Mouse (Mus musculus) hindbrain, embryonic 15.5 days (tissue): ENCODE results near the gene Trpv4. TPM values are rescaled to one million over a fixed set of nuclear protein-coding genes. Genes with fewer than 3 reads are reported as not detected.

Experiments used
- ATAC-seq: fragments of 200-750 bp; cut with Nextera tagmentation; 2 replicates; pipeline ENCODE4 v1.8.0; 2017; ENCODE audit warnings: low read depth, moderate number of reproducible peaks, moderate TSS enrichment; ENCODE audit not compliant: low FRiP score
- H3K27ac ChIP-seq: fragments of 300-500 bp; sonication (generic); replicated peaks from 2 replicates; pipeline ENCODE4 v1.5.1; 2015; ENCODE audit warnings: mild to moderate bottlenecking, inconsistent platforms
- H3K27me3 ChIP-seq: fragments of 300-500 bp; sonication (generic); 2 replicates; pipeline ENCODE4 v1.6.1; 2015; ENCODE audit warnings: control low read depth, inconsistent platforms
- H3K36me3 ChIP-seq: fragments of 300-500 bp; sonication (generic); 2 replicates; pipeline ENCODE4 v1.6.1; 2015; ENCODE audit warnings: control low read depth, inconsistent platforms
- H3K4me1 ChIP-seq: fragments of 300-500 bp; sonication (generic); replicated peaks from 2 replicates; pipeline ENCODE4 v1.6.1; 2015; ENCODE audit warnings: control low read depth, inconsistent platforms
- H3K4me2 ChIP-seq: fragments of 300-500 bp; sonication (generic); 2 replicates; pipeline ENCODE4 v1.6.1; 2015; ENCODE audit warnings: moderate library complexity, mild to moderate bottlenecking, inconsistent platforms
- H3K4me3 ChIP-seq: fragments of 300-500 bp; sonication (generic); 2 replicates; pipeline ENCODE4 v1.5.1; 2015; ENCODE audit warnings: mild to moderate bottlenecking, inconsistent platforms
- H3K9ac ChIP-seq: fragments of 300-500 bp; sonication (generic); 2 replicates; pipeline ENCODE4 v1.6.1; 2015; ENCODE audit warnings: inconsistent platforms
- H3K9me3 ChIP-seq: fragments of 300-500 bp; sonication (generic); 2 replicates; pipeline ENCODE4 v1.6.1; 2016; ENCODE audit warnings: control low read depth, inconsistent platforms
- WGBS: fragments of 180-500 bp; shearing (Covaris S2); methylation state at CpG from one replicate; pipeline ENCODE4 v1.1.7; 2015; 5-methylcytosine and 5-hydroxymethylcytosine counted together
- polyA plus RNA-seq: library from polyadenylated mRNA; unstranded; fragments of >200 nt; fragmentation: Nextera tagmentation; extraction: Ambion mirVana; gene quantifications from 2 replicates; pipeline ENCODE4 v1.2.1, GENCODE M21; 2015

Trpv4 gene
- polyA plus RNA-seq, 1 experiment from 2014 or later, result 1.9 TPM

DNA sequence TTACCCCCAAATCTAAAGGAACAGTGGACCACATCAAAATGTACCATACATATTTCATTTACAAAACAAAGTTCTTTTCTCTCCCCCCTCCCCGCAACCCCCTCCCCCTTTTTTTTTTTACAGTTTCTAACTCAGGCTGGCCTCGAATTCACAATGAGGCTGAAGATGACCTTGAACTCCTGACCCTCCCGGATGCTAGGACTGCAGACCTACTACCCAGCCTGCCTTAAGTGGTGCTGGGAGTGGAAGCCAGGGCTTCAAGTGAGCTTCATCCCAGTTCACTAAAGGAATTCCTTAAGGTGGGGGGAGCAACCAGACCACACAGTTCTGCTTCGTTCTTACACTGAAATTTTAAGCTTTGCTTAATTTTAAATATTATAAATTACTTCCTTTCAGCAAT, 5.9 kb upstream of the Trpv4 start:
- H3K27me3 ChIP-seq, result peaks cover 6% of the 10 kb centered on the region

DNA sequence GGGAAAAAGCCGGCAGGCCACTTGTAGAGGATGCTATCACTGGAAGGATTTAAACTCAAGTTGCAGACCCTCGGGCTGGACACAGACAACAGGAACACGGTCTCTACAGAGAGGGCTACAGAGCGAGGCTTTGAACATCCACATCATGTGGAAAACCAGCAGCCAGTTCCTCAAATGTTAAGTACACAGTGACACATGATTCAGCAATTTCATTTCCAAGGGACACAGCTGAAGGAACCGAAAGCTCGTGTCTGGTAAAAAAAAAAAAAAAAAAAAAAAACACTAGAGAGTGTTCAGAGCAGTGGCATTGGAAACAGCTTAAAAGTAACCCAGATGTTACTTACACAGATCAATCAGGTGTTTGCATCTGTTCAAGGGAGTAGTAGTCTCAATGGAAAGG, 2.8 kb upstream of the Trpv4 start:
- H3K27me3 ChIP-seq, result peaks cover 36% of the 10 kb centered on the region
- no peak overlapping the region for H3K27ac ChIP-seq
- WGBS, result 78% methylated on average over 6 of the region's 6 CpGs
- no peaks in the 10 kb centered on the region for H3K36me3 ChIP-seq
- H3K4me2 ChIP-seq, result no peak overlapping the region
- H3K9me3 ChIP-seq, result no peaks in the 10 kb centered on the region
- no peak overlapping the region for H3K9ac ChIP-seq
- H3K4me3 ChIP-seq, result no peak overlapping the region
- peaks cover 10% of the 10 kb centered on the region for H3K4me1 ChIP-seq
- ATAC-seq, result no peak

More for the DNA sequence above, 5.9 kb upstream of the Trpv4 start:
- ATAC-seq, result no peak
- H3K9ac ChIP-seq, result no peak overlapping the region
- no peak overlapping the region for H3K27ac ChIP-seq
- no peaks in the 10 kb centered on the region for H3K36me3 ChIP-seq
- H3K4me3 ChIP-seq, result no peak overlapping the region
- 85% methylated on average over 4 of the region's 4 CpGs for WGBS
- H3K9me3 ChIP-seq, result no peaks in the 10 kb centered on the region
- peaks cover 9% of the 10 kb centered on the region for H3K4me1 ChIP-seq
- H3K4me2 ChIP-seq, result no peak overlapping the region

DNA sequence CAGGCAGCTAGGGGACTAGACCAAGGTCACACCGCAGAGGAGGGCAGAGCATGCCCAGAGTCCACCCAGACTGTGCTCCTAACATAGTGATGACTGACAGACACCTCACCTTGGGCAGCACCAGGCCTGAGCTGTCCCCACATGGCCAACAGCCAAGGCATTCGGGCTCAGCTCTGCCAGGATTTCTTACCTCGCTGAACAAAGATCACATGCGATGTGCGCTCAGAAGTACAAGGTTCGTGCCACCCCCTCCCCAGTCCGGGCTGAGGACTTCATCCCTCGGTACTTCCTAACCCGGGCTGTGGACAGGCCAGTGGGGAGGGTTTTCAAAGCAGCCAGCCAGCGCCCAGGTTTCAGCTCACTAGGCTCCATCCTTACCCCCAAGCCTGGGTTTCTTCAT, 795 bp downstream of the Trpv4 start:
- no peak for ATAC-seq
- H3K27me3 ChIP-seq, result peaks cover 42% of the 10 kb centered on the region
- 20% methylated on average over 10 of the region's 10 CpGs for WGBS
- peak overlapping the region; percentile 78 for H3K4me2 ChIP-seq
- H3K9ac ChIP-seq, result no peak overlapping the region
- H3K4me1 ChIP-seq, result peaks cover 10% of the 10 kb centered on the region
- H3K4me3 ChIP-seq, result no peak overlapping the region
- H3K36me3 ChIP-seq, result no peaks in the 10 kb centered on the region
- no peak overlapping the region for H3K27ac ChIP-seq
- no peaks in the 10 kb centered on the region for H3K9me3 ChIP-seq

DNA sequence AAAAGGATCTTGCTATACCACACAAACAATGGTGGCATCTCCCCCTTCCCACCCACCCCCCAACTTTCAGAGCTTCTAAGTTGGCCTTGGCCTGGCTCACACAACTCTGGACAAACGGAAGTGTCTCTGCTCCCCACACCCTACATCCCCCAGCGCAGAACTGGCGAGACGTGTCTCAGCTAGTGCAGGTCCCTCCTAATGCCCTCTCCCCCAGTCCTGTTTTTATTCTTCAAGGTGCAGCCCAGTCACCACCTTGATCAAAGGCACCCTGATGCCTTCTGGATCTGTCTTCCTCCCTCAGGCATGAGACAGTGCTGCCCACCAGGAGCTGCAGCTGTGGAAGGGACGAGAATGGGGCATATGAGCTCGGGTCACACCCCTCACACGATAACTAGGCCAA, 1.9 kb downstream of the Trpv4 start:
- no peak overlapping the region for H3K9ac ChIP-seq
- no peak overlapping the region for H3K4me3 ChIP-seq
- ATAC-seq, result no peak
- peaks cover 10% of the 10 kb centered on the region for H3K4me1 ChIP-seq
- no peak overlapping the region for H3K4me2 ChIP-seq
- H3K9me3 ChIP-seq, result no peaks in the 10 kb centered on the region
- H3K36me3 ChIP-seq, result no peaks in the 10 kb centered on the region
- no peak overlapping the region for H3K27ac ChIP-seq
- WGBS, result 81% methylated on average over 7 of the region's 7 CpGs
- H3K27me3 ChIP-seq, result peaks cover 42% of the 10 kb centered on the region

DNA sequence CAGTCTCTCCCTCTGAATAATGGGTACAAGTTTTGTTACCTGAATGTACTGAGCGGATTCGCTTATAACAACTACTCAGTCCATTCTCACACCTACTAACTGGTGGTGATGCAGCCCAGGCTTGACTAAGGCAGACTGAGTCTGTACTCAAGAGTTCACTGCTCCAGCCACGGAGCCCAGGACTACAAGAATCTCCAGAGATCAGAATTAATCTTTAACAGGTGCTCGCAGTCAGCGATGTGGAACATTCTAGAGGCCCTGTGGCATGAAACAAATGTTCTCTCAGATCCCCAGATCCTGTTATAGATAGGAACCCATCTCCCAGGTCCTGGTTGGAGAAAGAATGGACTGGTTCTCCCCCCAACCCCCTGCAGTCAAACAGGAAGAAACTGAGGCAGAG, 2.5 kb downstream of the Trpv4 start:
- H3K4me2 ChIP-seq, result no peak overlapping the region
- 89% methylated on average over 5 of the region's 5 CpGs for WGBS
- no peak overlapping the region for H3K4me3 ChIP-seq
- no peak overlapping the region for H3K9ac ChIP-seq
- no peak overlapping the region for H3K27ac ChIP-seq
- peaks cover 42% of the 10 kb centered on the region for H3K27me3 ChIP-seq
- no peaks in the 10 kb centered on the region for H3K36me3 ChIP-seq
- no peaks in the 10 kb centered on the region for H3K9me3 ChIP-seq
- no peak for ATAC-seq
- peaks cover 16% of the 10 kb centered on the region for H3K4me1 ChIP-seq

DNA sequence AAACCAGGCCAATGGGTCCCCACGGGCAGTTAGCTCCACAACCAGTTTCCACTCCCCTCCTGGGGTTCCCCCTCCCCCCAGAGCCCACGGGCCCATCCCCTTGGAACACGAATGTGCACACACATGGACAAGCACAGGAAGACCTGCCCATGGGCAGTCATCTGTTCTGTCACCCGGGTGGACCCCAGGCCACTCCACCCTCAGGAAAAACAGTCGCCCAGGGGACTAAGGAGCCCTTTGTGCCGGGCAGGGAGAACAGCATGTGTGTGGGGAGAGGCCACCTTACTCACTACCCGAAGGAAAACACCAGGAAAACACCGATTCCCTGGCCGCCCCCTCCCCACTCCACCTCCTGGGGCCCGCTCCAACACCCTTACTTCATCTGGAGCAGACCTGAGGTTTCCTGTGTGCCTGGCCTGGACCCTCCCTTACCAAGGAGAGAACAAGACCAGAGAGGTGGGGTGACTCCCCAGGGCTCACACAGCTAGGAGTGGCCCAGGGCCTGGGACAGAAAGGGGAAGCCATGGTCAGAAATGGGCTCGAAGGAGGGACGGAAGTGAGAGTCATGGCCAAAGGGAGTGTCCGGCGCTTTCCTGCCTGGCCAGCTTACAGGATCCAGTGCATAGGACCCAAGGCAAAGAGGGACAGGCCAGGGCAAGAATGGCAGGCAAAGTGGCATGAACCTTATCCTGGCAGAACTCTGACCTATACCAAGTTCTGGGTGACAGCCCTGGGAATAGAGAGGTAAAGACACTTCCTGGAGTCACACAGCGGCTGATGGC, 4.4 kb downstream of the Trpv4 start:
- Histone ChIP-seq H3K4me3 (no peak overlapping the region), H3K9me3 (no peaks in the 10 kb centered on the region), H3K27ac (no peak overlapping the region), H3K36me3 (no peaks in the 10 kb centered on the region), H3K4me1 (peaks cover 20% of the 10 kb centered on the region), H3K4me2 (no peak overlapping the region), H3K9ac (no peak overlapping the region), H3K27me3 (peaks cover 35% of the 10 kb centered on the region)
- 81% methylated on average over 15 of the region's 15 CpGs for WGBS
- ATAC-seq, result no peak

DNA sequence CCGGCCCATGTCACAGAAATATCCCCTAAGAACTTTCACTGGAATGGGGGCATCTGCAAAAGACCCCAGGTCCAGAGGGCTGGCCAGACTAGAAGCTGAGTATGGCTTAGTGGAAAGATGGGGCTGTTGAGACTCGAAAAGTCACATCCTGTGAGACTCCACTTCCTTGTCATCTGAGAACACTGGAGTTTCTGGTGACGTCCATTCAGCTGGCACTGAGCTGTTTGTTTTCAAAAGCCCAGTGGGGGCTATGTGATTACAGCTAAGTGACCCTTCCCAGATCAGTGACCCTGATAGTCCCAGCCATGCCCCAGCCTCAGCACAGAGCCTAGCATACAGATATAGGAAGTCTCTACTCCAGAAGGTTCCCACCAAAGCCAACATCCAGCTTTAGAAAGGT, 6.8 kb downstream of the Trpv4 start:
- H3K27me3 ChIP-seq, result peaks cover 13% of the 10 kb centered on the region
- H3K9me3 ChIP-seq, result no peaks in the 10 kb centered on the region
- peaks cover 20% of the 10 kb centered on the region for H3K4me1 ChIP-seq
- no peak overlapping the region for H3K4me3 ChIP-seq
- no peak overlapping the region for H3K9ac ChIP-seq
- H3K27ac ChIP-seq, result no peak overlapping the region
- no peak overlapping the region for H3K4me2 ChIP-seq
- 32% methylated on average over 3 of the region's 3 CpGs for WGBS
- no peak for ATAC-seq
- H3K36me3 ChIP-seq, result no peaks in the 10 kb centered on the region

DNA sequence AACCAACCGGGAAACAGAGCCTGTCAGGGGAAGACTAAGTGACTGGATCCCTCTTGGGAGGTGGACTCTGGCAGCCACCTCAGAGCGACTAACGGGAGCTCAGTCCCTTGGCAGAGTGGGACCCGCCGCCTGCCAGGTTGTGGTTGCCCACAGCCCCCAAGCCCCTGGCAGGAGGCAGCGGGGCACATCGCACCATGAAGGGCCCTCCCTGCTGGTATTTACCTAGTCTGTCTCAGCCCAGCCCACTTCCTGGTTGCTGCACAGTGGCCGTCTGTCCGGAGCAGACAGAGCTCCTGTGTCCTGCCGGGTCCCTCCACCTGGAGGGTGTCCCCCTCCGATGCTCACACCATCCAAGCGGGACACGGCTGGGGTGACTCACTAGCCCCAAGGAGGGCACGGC, 7.2 kb downstream of the Trpv4 start:
- peaks cover 20% of the 10 kb centered on the region for H3K4me1 ChIP-seq
- H3K9ac ChIP-seq, result no peak overlapping the region
- no peak overlapping the region for H3K27ac ChIP-seq
- ATAC-seq, result no peak
- H3K9me3 ChIP-seq, result no peaks in the 10 kb centered on the region
- no peak overlapping the region for H3K4me2 ChIP-seq
- H3K27me3 ChIP-seq, result peaks cover 8% of the 10 kb centered on the region
- no peaks in the 10 kb centered on the region for H3K36me3 ChIP-seq
- WGBS, result 43% methylated on average over 14 of the region's 14 CpGs
- no peak overlapping the region for H3K4me3 ChIP-seq

DNA sequence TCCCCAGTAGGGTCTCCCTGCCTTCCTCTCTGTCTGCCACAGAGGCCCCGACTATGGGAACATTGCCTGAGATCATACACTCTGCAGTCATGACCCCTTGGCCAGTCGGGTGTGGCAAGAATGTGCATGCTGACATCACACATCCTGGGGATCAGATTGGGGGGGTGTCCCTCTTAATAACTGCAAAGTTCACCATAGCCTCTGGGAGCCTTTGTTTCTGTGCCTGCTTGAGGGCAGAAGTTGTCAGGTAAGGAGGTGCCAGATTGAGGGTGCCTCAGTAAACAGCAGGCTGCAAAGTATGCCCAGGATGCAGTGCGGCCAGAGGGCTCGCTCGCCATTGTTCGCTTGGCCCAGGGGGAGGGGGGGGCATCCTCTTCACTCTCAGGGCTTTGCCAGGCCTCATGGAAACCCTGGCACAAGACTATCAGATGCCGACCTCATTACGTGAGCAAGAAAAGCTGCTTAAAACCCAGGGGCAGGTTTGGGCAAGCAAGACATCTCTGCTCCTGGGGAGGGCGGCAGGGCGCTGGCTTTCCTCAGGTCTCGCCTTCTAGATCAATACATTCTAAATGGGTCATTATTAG, 9.4 kb downstream of the Trpv4 start:
- ATAC-seq, result no peak
- H3K27ac ChIP-seq, result no peak overlapping the region
- no peak overlapping the region for H3K4me3 ChIP-seq
- peaks cover 20% of the 10 kb centered on the region for H3K4me1 ChIP-seq
- 0 out of 2 replicates have a peak, but pooled peaks cover 2% of the 10 kb centered on the region for H3K27me3 ChIP-seq
- no peaks in the 10 kb centered on the region for H3K36me3 ChIP-seq
- H3K4me2 ChIP-seq, result no peak overlapping the region
- WGBS, result 77% methylated on average over 11 of the region's 11 CpGs
- H3K9me3 ChIP-seq, result no peaks in the 10 kb centered on the region
- no peak overlapping the region for H3K9ac ChIP-seq

DNA sequence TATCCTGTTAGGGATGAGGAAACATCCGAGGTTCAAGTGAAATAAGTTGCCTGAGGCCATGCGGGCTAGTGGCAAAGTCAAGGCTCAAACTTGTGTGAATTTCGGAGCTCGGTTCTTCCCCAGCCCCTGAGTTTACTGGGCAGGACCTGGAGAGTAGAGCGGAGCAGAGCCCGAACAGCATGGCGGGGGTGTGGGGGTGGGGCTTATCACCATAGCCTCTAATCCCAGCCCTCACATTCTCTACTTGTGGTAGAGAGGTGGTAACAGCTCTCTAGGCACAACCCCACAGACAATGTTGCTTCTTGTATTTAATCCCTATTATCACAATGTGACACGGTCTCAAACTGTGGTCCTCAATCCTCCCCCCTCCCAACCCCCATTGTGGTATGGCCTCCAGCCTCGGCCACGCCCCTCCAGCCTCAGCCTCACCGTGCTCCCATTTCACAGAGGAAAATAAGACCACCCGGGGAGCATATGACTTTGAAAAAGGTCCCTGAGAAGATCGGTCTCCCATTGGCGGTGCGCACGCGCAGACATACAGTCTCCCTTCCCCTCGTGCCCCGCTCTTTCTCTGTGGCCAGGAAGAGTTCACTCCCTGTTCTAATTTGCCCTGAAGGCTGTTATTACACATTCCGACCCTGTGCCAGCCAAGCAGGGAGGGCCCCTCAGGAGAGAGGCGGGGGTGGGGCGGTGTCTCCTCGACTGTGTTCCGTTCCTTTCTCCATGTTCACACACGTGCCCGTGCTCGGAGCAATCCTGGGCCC, 10.8 kb downstream of the Trpv4 start:
- no peaks in the 10 kb centered on the region for H3K9me3 ChIP-seq
- H3K4me1 ChIP-seq, result peaks cover 20% of the 10 kb centered on the region
- H3K27me3 ChIP-seq, result 0 out of 2 replicates have a peak, but pooled peaks cover 2% of the 10 kb centered on the region
- peak overlapping the region; percentile 62 for H3K4me2 ChIP-seq
- peak overlapping the region; percentile 20; the same call in 1 of the 2 replicates for H3K9ac ChIP-seq
- peak; percentile 51 for ATAC-seq
- 1% methylated on average over 27 of the region's 27 CpGs for WGBS
- H3K27ac ChIP-seq, result no peak overlapping the region
- H3K4me3 ChIP-seq, result peak overlapping the region; percentile 32
- no peaks in the 10 kb centered on the region for H3K36me3 ChIP-seq

DNA sequence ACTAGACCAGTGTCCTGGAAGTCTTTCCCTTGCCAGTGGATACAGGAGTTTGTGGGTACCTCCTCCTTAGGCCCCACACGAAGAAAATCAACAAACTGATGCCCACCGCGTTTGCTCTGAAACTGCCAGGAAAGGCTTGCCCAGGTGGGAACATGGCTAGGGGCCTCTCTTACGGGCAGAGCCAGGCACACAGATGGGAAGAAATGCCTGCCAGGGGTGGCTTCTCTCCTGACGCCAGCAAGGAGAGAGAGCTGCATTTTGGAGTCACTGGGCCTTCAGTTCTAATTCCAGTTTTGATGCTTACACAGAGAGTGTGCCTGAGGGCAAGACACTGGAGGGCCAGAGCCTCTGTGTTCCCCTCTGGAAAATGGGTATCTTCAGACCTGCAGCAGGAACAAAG, 12.3 kb downstream of the Trpv4 start:
- no peak for ATAC-seq
- H3K27ac ChIP-seq, result no peak overlapping the region
- no peaks in the 10 kb centered on the region for H3K9me3 ChIP-seq
- no peak overlapping the region for H3K9ac ChIP-seq
- H3K4me3 ChIP-seq, result no peak overlapping the region
- no peaks in the 10 kb centered on the region for H3K36me3 ChIP-seq
- H3K4me2 ChIP-seq, result no peak overlapping the region
- WGBS, result 83% methylated on average over 5 of the region's 5 CpGs
- H3K4me1 ChIP-seq, result peaks cover 16% of the 10 kb centered on the region
- 0 out of 2 replicates have a peak, but pooled peaks cover 2% of the 10 kb centered on the region for H3K27me3 ChIP-seq

DNA sequence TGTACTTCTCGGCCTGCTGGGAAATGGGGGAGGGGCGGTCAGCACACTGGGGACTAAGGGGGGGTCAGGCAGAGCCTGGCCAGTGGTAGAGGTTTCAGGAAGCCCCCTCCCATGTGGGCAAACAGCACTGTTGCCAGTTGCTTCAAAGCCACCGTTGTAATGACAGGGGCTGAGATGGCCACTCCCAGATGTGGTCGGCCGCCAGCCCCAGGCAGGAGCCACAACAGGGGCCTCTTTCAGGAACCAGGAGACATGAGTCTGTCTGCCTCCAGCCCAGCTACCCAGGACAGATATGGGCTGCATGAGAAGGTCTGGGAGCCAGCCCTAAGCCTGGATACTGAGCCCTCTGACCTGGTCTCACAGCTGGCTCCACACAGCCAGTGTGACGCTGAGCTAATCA, 13.3 kb downstream of the Trpv4 start:
- Histone ChIP-seq H3K9ac (no peak overlapping the region), H3K27me3 (0 out of 2 replicates have a peak, but pooled peaks cover 2% of the 10 kb centered on the region), H3K9me3 (no peaks in the 10 kb centered on the region), H3K27ac (no peak overlapping the region), H3K4me2 (no peak overlapping the region), H3K4me1 (peaks cover 10% of the 10 kb centered on the region), H3K36me3 (no peaks in the 10 kb centered on the region), H3K4me3 (no peak overlapping the region)
- no peak for ATAC-seq
- 71% methylated on average over 6 of the region's 6 CpGs for WGBS
